Mouse (Mus musculus) erythroid progenitor cell, adult 5-6 weeks (primary cell): ENCODE measurements at regions not wholly inside any gene's neighbourhood (a gene's known extent, or its start where the extent isn't known, plus 50 kb on each side); places are given as distances from the start of the nearest gene placed in this dataset.

Source experiments
- ATAC-seq: replicated peaks from 2 replicates; pipeline ENCODE4 v1.8.0; 2016; ENCODE audit warnings: moderate number of reproducible peaks, mild to moderate bottlenecking, moderate TSS enrichment, inconsistent platforms; ENCODE audit not compliant: poor library complexity, low FRiP score, severe bottlenecking

GRCm38 (mm10) chr13:117334125-117334524 is 113.2 kb upstream of the Gm17509 start:
- ATAC-seq, result no peak

GRCm38 (mm10) chr13:117334539-117334938 is 113.7 kb upstream of the Gm17509 start:
- no peak for ATAC-seq

- no peak for ATAC-seq
Measured at GRCm38 (mm10) chr13:117381086-117381595, 160.3 kb upstream of the Gm17509 start.

GRCm38 (mm10) chr13:117383480-117384137 is 162.7 kb upstream of the Gm17509 start:
- no peak for ATAC-seq

DNA sequence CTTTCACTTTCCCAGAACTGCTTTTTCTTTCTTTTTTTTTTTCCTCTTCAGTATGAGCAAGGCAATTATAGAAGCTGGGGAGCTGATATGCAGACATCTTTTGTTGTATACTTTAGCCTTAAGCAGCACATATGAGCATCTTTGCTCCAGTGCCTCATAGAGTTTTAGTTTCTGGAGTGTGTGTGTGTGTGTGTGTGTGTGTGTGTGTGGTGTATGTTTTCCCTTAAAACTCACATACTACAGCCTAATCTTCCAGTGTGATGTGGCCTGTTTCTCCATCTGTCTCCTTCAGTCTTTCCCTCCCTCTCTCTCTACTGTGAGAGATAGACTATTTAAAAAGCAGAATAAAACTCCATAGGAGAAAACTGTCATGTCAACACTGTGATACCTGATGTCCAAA is 169.4 kb upstream of the Gm17509 start:
- no peak for ATAC-seq

DNA sequence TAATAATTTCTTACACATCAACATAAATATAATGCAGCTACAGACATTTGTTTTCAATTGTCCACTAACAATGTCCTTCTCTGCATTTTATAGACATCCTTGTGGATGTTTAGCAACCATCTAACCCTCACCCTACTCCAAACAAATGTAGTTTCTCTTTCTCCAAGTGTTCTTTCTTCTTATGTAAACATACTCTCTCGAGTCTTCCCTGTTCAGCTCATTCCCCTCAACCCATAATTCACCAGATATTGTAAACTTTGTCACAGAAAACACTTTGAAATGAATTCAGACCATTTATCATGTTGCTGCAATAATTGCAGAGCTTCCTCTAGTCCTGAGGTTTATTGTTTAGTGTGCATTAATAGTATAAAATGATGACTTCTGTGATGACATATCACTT is 172.6 kb upstream of the Gm17509 start:
- ATAC-seq, result no peak

- no peak for ATAC-seq
Measured at GRCm38 (mm10) chr13:117401245-117401644, 180.4 kb upstream of the Gm17509 start.

DNA sequence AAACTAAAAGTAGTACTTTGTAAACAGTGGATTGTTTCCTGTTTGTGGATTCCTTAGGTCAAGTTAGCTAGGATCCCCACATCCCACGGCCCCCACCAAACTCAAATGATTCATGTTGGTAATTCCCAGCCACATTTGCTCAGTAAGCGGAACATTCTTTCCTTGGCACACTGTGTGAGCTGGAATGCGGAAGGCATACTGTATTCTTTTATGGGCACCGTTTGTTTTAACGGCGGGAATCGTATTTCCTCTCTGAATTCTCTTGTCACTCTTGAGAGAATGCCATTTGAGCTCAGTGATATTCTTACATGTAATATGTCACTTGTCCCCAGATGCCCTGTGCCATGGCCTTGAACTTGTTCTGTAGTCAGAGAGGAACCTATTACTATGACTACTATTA is 189.1 kb upstream of the Gm17509 start:
- no peak for ATAC-seq

DNA sequence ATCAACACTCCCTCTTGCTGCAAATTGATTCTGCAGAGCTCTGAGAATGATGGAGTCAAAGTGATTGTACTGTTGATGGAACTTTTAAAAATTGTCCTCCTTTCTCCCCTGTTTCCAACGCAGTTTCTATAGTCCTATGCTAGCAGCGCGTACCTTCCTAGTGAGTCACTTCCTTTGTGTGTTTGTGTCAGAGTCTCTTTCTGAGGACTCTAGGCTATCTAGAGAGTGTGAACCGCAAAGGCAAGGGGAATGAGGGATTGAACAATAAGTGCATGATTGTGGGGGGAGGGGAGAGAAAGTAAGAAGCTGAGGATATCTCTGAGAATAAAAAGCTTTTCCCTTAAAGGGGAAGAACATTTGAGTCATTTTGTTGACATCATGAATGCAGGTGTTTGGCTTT is 188.5 kb upstream of the Hcn1 start:
- ATAC-seq, result no peak

GRCm38 (mm10) chr13:117423558-117423957 is 178.6 kb upstream of the Hcn1 start:
- ATAC-seq, result no peak

GRCm38 (mm10) chr13:117425015-117425414 is 177.1 kb upstream of the Hcn1 start:
- ATAC-seq, result no peak

DNA sequence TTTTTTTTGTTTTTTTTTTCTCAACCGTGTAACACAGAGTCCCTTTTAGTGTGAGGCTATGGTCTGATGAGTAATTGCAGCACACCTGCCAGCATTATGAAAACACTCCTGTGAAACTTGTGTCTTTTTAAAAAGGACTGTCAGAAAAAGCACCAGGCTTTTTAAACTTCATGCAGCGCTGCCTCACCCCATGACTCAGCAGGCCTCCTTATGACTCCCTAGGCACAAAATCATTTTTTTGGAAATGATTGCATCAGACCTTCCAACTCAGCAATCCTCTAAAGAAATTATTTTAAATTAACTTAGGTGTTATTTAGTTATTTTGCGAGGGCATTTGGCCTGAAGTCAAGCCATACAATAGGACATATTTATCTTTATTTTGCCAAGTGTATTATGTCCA is 134.7 kb upstream of the Hcn1 start:
- no peak for ATAC-seq

DNA sequence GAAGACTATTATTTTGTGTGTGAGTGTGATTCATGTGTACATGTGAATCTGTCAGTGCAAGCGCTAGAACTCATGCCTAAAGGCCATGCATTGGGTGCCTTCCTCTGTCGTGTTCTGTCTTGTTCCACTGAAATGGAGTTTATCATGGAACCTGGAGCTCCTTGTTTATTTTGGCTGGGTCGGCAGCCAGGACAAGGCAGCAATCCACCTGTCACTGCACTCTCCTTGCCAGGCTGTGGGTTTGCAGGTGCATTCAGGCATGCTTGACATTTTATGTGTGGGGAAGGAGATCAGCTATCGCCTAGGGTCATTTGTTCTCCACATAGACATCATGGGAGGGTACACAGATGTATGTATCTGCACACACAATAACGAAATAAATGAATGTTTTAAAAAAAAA is 129.4 kb upstream of the Hcn1 start:
- no peak for ATAC-seq

- ATAC-seq, result no peak
Measured at GRCm38 (mm10) chr13:117482624-117483023, 119.5 kb upstream of the Hcn1 start.

- no peak for ATAC-seq
Measured at GRCm38 (mm10) chr13:117508746-117509145, 93.4 kb upstream of the Hcn1 start.

- 0 out of 2 replicates have a peak, but pooled peaks have one; percentile 57 for ATAC-seq
Measured at GRCm38 (mm10) chr13:117550108-117550507, 52.0 kb upstream of the Hcn1 start.
